Mouse (Mus musculus) ovary, postnatal 14 days (tissue): ENCODE results near the gene Gm21985.
A peak's percentile ranks its signal among the peaks of the same experiment; 100 is the strongest.
"Not testable (repeated sequence)": the region's sequence is repeated elsewhere in the genome, so short reads cannot be mapped to it uniquely, and the experiment has no call there.

Experiments used
- DNase-seq: peaks from one replicate; pipeline ENCODE4 v3.0.0; 2022; ENCODE audit warnings: low spot score

Gene Gm21985

GRCm38 (mm10) chr2:112393958-112394357 is 127.8 kb downstream of the Gm21985 start:
- no peak for DNase-seq

- DNase-seq = no peak
These were observed 130.5 kb downstream of the Gm21985 start for GRCm38 (mm10) chr2:112396649-112397048.

GRCm38 (mm10) chr2:112407030-112407429 is 140.9 kb downstream of the Gm21985 start:
- DNase-seq = no peak

GRCm38 (mm10) chr2:112425308-112425707 is 159.2 kb downstream of the Gm21985 start:
- no peak for DNase-seq

- not testable (repeated sequence) for DNase-seq
These were observed 162.4 kb downstream of the Gm21985 start for GRCm38 (mm10) chr2:112428534-112428933.

GRCm38 (mm10) chr2:112429665-112430064 is 163.6 kb downstream of the Gm21985 start:
- no peak for DNase-seq

GRCm38 (mm10) chr2:112430403-112430802 is 164.3 kb downstream of the Gm21985 start:
- DNase-seq = no peak

- DNase-seq = no peak
These were observed 166.4 kb downstream of the Gm21985 start for GRCm38 (mm10) chr2:112432523-112432922.

- no peak for DNase-seq
These were observed 167.2 kb downstream of the Gm21985 start for GRCm38 (mm10) chr2:112433359-112433758.

GRCm38 (mm10) chr2:112436292-112436691 is 170.2 kb downstream of the Gm21985 start:
- no peak for DNase-seq

GRCm38 (mm10) chr2:112437589-112437988 is 171.5 kb downstream of the Gm21985 start:
- DNase-seq = no peak

GRCm38 (mm10) chr2:112443491-112443890 is 177.4 kb downstream of the Gm21985 start:
- DNase-seq = no peak

- no peak for DNase-seq
These were observed 179.4 kb downstream of the Gm21985 start for GRCm38 (mm10) chr2:112445511-112445910.

GRCm38 (mm10) chr2:112448046-112448445 is 181.9 kb downstream of the Gm21985 start:
- DNase-seq = not testable (repeated sequence)

GRCm38 (mm10) chr2:112448510-112449059 is 182.5 kb downstream of the Gm21985 start:
- no peak for DNase-seq

GRCm38 (mm10) chr2:112449597-112450296 is 183.6 kb downstream of the Gm21985 start:
- peak; percentile 21 for DNase-seq

GRCm38 (mm10) chr2:112452513-112452912 is 186.4 kb downstream of the Gm21985 start:
- DNase-seq = not testable (repeated sequence)

- DNase-seq = no peak
These were observed 188.2 kb downstream of the Gm21985 start for GRCm38 (mm10) chr2:112454125-112454861.

- DNase-seq = peak; percentile 99
These were observed 188.9 kb downstream of the Gm21985 start, which contains the start of gene Emc7 for GRCm38 (mm10) chr2:112454862-112455564. TSS of gene Emc7 (plus strand) at chr2:112454997.
